Mouse (Mus musculus): ENCODE data around the gene Ptprr. TPM values are rescaled to one million over a fixed set of nuclear protein-coding genes. Genes with fewer than 3 reads are reported as not detected.

Gene Ptprr
- 1.1 and 1.6 TPM in 2 replicates for polyA plus RNA-seq (2011; ENCODE audit: insufficient read depth, insufficient read length, low replicate concordance, missing spikeins)

GRCm38 (mm10) chr10:116017845-116018479 lies at the start of gene Ptprr:
Gene Ptprr, plus strand, starts transcription at chr10:116018213.
- H3K4me3 ChIP-seq (replicated peaks; ENCODE audit: control insufficient read depth, low read depth, low read length): no peak within 1 kb of the TSS
- WGBS: 2% methylated on average over 19 of the region's 19 CpGs
- no peak within 1 kb of the TSS for H3K27ac ChIP-seq (ENCODE audit: control insufficient read depth, insufficient read depth, low read depth, low read length, poor library complexity)
- no peaks in the 10 kb centered on the region for H3K4me1 ChIP-seq (ENCODE audit: control insufficient read depth, insufficient read depth, low read length)
- TF ChIP-seq CTCF (IDR thresholded peaks at IDR 0.05; ENCODE audit: control insufficient read depth, insufficient read depth, low read length): no peak
- no peak for TF ChIP-seq POLR2A (IDR thresholded peaks at IDR 0.05; ENCODE audit: borderline replicate concordance, control insufficient read depth, low read depth, low read length)

- no peaks in the 10 kb centered on the region for H3K4me1 ChIP-seq (ENCODE audit: control insufficient read depth, insufficient read depth, low read length)
- TF ChIP-seq CTCF (IDR thresholded peaks at IDR 0.05; ENCODE audit: control insufficient read depth, insufficient read depth, low read length) (no peak), POLR2A (IDR thresholded peaks at IDR 0.05; ENCODE audit: borderline replicate concordance, control insufficient read depth, low read depth, low read length) (no peak)
- WGBS: 52% methylated on average over 7 of the region's 7 CpGs
- no peak overlapping the region for H3K27ac ChIP-seq (ENCODE audit: control insufficient read depth, insufficient read depth, low read depth, low read length, poor library complexity)
- no peak overlapping the region for H3K4me3 ChIP-seq (replicated peaks; ENCODE audit: control insufficient read depth, low read depth, low read length)
Observed at GRCm38 (mm10) chr10:115976345-115976744, 41.7 kb upstream of the Ptprr start.

GRCm38 (mm10) chr10:115978992-115979391 lies 39.0 kb upstream of the Ptprr start:
- TF ChIP-seq POLR2A (IDR thresholded peaks at IDR 0.05; ENCODE audit: borderline replicate concordance, control insufficient read depth, low read depth, low read length) (no peak), CTCF (IDR thresholded peaks at IDR 0.05; ENCODE audit: control insufficient read depth, insufficient read depth, low read length) (no peak)
- Histone ChIP-seq H3K4me3 (replicated peaks; ENCODE audit: control insufficient read depth, low read depth, low read length) (no peak overlapping the region), H3K4me1 (ENCODE audit: control insufficient read depth, insufficient read depth, low read length) (no peaks in the 10 kb centered on the region), H3K27ac (ENCODE audit: control insufficient read depth, insufficient read depth, low read depth, low read length, poor library complexity) (no peak overlapping the region)
- WGBS: 68% methylated on average over 7 of the region's 7 CpGs

GRCm38 (mm10) chr10:115980018-115980417 lies 38.0 kb upstream of the Ptprr start:
- Histone ChIP-seq H3K27ac (ENCODE audit: control insufficient read depth, insufficient read depth, low read depth, low read length, poor library complexity) (no peak overlapping the region), H3K4me3 (replicated peaks; ENCODE audit: control insufficient read depth, low read depth, low read length) (no peak overlapping the region), H3K4me1 (ENCODE audit: control insufficient read depth, insufficient read depth, low read length) (no peaks in the 10 kb centered on the region)
- WGBS: 77% methylated on average over 2 of the region's 2 CpGs
- TF ChIP-seq CTCF (IDR thresholded peaks at IDR 0.05; ENCODE audit: control insufficient read depth, insufficient read depth, low read length) (no peak), POLR2A (IDR thresholded peaks at IDR 0.05; ENCODE audit: borderline replicate concordance, control insufficient read depth, low read depth, low read length) (no peak)

- TF ChIP-seq POLR2A (IDR thresholded peaks at IDR 0.05; ENCODE audit: borderline replicate concordance, control insufficient read depth, low read depth, low read length) (no peak), CTCF (IDR thresholded peaks at IDR 0.05; ENCODE audit: control insufficient read depth, insufficient read depth, low read length) (no peak)
- Histone ChIP-seq H3K4me3 (replicated peaks; ENCODE audit: control insufficient read depth, low read depth, low read length) (no peak overlapping the region), H3K4me1 (ENCODE audit: control insufficient read depth, insufficient read depth, low read length) (no peaks in the 10 kb centered on the region), H3K27ac (ENCODE audit: control insufficient read depth, insufficient read depth, low read depth, low read length, poor library complexity) (no peak overlapping the region)
- WGBS: 68% methylated on average over 6 of the region's 6 CpGs
Observed at GRCm38 (mm10) chr10:115984308-115984707, 33.7 kb upstream of the Ptprr start.

- H3K4me3 ChIP-seq (replicated peaks; ENCODE audit: control insufficient read depth, low read depth, low read length): no peak overlapping the region
- H3K27ac ChIP-seq (ENCODE audit: control insufficient read depth, insufficient read depth, low read depth, low read length, poor library complexity): no peak overlapping the region
- 78% methylated on average over 8 of the region's 8 CpGs for WGBS
- no peak for TF ChIP-seq POLR2A (IDR thresholded peaks at IDR 0.05; ENCODE audit: borderline replicate concordance, control insufficient read depth, low read depth, low read length)
- TF ChIP-seq CTCF (IDR thresholded peaks at IDR 0.05; ENCODE audit: control insufficient read depth, insufficient read depth, low read length): no peak
- H3K4me1 ChIP-seq (ENCODE audit: control insufficient read depth, insufficient read depth, low read length): no peaks in the 10 kb centered on the region
Observed at GRCm38 (mm10) chr10:116001838-116002237, 16.2 kb upstream of the Ptprr start.

GRCm38 (mm10) chr10:116006675-116007074 lies 11.3 kb upstream of the Ptprr start:
- WGBS: 46% methylated on average over 6 of the region's 6 CpGs

GRCm38 (mm10) chr10:116018480-116018891 lies 473 bp downstream of the Ptprr start:
- no peak for TF ChIP-seq CTCF (IDR thresholded peaks at IDR 0.05; ENCODE audit: control insufficient read depth, insufficient read depth, low read length)
- TF ChIP-seq POLR2A (IDR thresholded peaks at IDR 0.05; ENCODE audit: borderline replicate concordance, control insufficient read depth, low read depth, low read length): no peak

More at GRCm38 (mm10) chr10:116006675-116007074, 11.3 kb upstream of the Ptprr start:
- no peak overlapping the region for H3K27ac ChIP-seq (ENCODE audit: control insufficient read depth, insufficient read depth, low read depth, low read length, poor library complexity)
- H3K4me1 ChIP-seq (ENCODE audit: control insufficient read depth, insufficient read depth, low read length): no peaks in the 10 kb centered on the region
- no peak overlapping the region for H3K4me3 ChIP-seq (replicated peaks; ENCODE audit: control insufficient read depth, low read depth, low read length)
- TF ChIP-seq POLR2A (IDR thresholded peaks at IDR 0.05; ENCODE audit: borderline replicate concordance, control insufficient read depth, low read depth, low read length) (no peak), CTCF (IDR thresholded peaks at IDR 0.05; ENCODE audit: control insufficient read depth, insufficient read depth, low read length) (no peak)

More at GRCm38 (mm10) chr10:116018480-116018891, 473 bp downstream of the Ptprr start:
- Histone ChIP-seq H3K4me3 (replicated peaks; ENCODE audit: control insufficient read depth, low read depth, low read length) (no peak overlapping the region), H3K4me1 (ENCODE audit: control insufficient read depth, insufficient read depth, low read length) (no peaks in the 10 kb centered on the region), H3K27ac (ENCODE audit: control insufficient read depth, insufficient read depth, low read depth, low read length, poor library complexity) (no peak overlapping the region)
- WGBS: 5% methylated on average over 17 of the region's 17 CpGs
